Mouse (Mus musculus) spleen, postnatal 10 days (tissue): Measurements from ENCODE around the gene Rnf41.

Experiments
- DNase-seq, 2 experiments: peaks; one replicate each; pipeline ENCODE4 v3.0.0; 2021 to 2022; ENCODE audit warnings: low spot score in 2 of 2

The Rnf41 gene

GRCm38 (mm10) chr10:128385902-128386301 lies 25.6 kb upstream of the Rnf41 start:
- no peak for DNase-seq

- DNase-seq = no peak
These were observed 22.5 kb upstream of the Rnf41 start for GRCm38 (mm10) chr10:128388941-128389340.

GRCm38 (mm10) chr10:128389570-128389969 lies 21.9 kb upstream of the Rnf41 start:
- DNase-seq = no peak

- DNase-seq = no peak
These were observed 21.1 kb upstream of the Rnf41 start for GRCm38 (mm10) chr10:128390366-128390765.

GRCm38 (mm10) chr10:128391850-128392249 lies 19.6 kb upstream of the Rnf41 start:
- DNase-seq = no peak

GRCm38 (mm10) chr10:128396017-128396673 lies 15.3 kb upstream of the Rnf41 start:
- no peak for DNase-seq

- DNase-seq = no peak
These were observed 14.7 kb upstream of the Rnf41 start for GRCm38 (mm10) chr10:128396716-128397264.

GRCm38 (mm10) chr10:128397466-128397865 lies 14.0 kb upstream of the Rnf41 start:
- no peak for DNase-seq

GRCm38 (mm10) chr10:128400338-128400737 lies 11.1 kb upstream of the Rnf41 start:
- DNase-seq = no peak

- no peak for DNase-seq
These were observed 10.4 kb upstream of the Rnf41 start, which contains the start of gene Slc39a5 for GRCm38 (mm10) chr10:128401056-128401455. TSS of gene Slc39a5 (minus strand) at chr10:128401229.

- DNase-seq = no peak
These were observed 9.8 kb upstream of the Rnf41 start for GRCm38 (mm10) chr10:128401638-128402037.

- DNase-seq = no peak
These were observed 7.5 kb upstream of the Rnf41 start for GRCm38 (mm10) chr10:128403931-128404330.

GRCm38 (mm10) chr10:128408591-128409535 lies 2.6 kb upstream of the Rnf41 start:
- peak in 1 of 2 experiments; percentile 48 for DNase-seq

- DNase-seq = peak; percentile 96 to 98
These were observed 1.5 kb upstream of the Rnf41 start for GRCm38 (mm10) chr10:128409692-128410559.

GRCm38 (mm10) chr10:128410560-128410845 lies 954 bp upstream of the Rnf41 start:
- no peak for DNase-seq

- peak; percentile 45 to 48 for DNase-seq
These were observed 561 bp downstream of the Rnf41 start for GRCm38 (mm10) chr10:128412055-128412381.

- DNase-seq = no peak
These were observed 1.1 kb downstream of the Rnf41 start for GRCm38 (mm10) chr10:128412558-128412957.

- DNase-seq = no peak
These were observed 1.6 kb downstream of the Rnf41 start for GRCm38 (mm10) chr10:128413076-128413475.

GRCm38 (mm10) chr10:128414848-128415247 lies 3.4 kb downstream of the Rnf41 start:
- DNase-seq = no peak

- DNase-seq = no peak
These were observed 11.0 kb downstream of the Rnf41 start for GRCm38 (mm10) chr10:128422426-128422825.

- DNase-seq = peak in 1 of 2 experiments; percentile 43
These were observed 13.1 kb downstream of the Rnf41 start for GRCm38 (mm10) chr10:128424604-128425003.

GRCm38 (mm10) chr10:128425260-128425659 lies 13.8 kb downstream of the Rnf41 start:
- DNase-seq = no peak
